Mouse (Mus musculus) neural tube, embryonic 11.5 days (tissue): ENCODE measurements around the gene Sorbs1. TPM values are rescaled to one million over a fixed set of nuclear protein-coding genes. Genes with fewer than 3 reads are reported as not detected.

ENCODE experiments used
- ATAC-seq: fragments of 200-750 bp; cut with Nextera tagmentation; 2 replicates; pipeline ENCODE4 v1.8.0; 2017; ENCODE audit warnings: moderate number of reproducible peaks, mild to moderate bottlenecking, moderate TSS enrichment, moderate library complexity; ENCODE audit not compliant: insufficient read depth, low FRiP score, low TSS enrichment
- DNase-seq: peaks from one replicate; pipeline ENCODE4 v3.0.0-alpha.2; 2015; ENCODE audit warnings: low spot score
- H3K27ac ChIP-seq: fragments of 300-500 bp; sonication (generic); 2 replicates; pipeline ENCODE4 v1.5.1; 2014; ENCODE audit warnings: low read depth, mild to moderate bottlenecking, low read length
- H3K27me3 ChIP-seq: fragments of 300-500 bp; sonication (generic); 2 replicates; pipeline ENCODE4 v1.6.1; 2014; ENCODE audit warnings: mild to moderate bottlenecking, low read length, mixed read lengths; ENCODE audit not compliant: control insufficient read depth, insufficient read depth
- H3K36me3 ChIP-seq: fragments of 300-500 bp; sonication (generic); 2 replicates; pipeline ENCODE4 v1.6.1; 2014; ENCODE audit warnings: mild to moderate bottlenecking, low read length, moderate library complexity, mixed read lengths; ENCODE audit not compliant: control insufficient read depth, insufficient read depth
- H3K4me1 ChIP-seq: fragments of 300-500 bp; sonication (generic); 2 replicates; pipeline ENCODE4 v1.6.1; 2014; ENCODE audit warnings: low read length, mixed read lengths; ENCODE audit not compliant: control insufficient read depth, insufficient read depth
- H3K4me2 ChIP-seq: fragments of 300-500 bp; sonication (generic); 2 replicates; pipeline ENCODE4 v1.6.1; 2014; ENCODE audit warnings: low read depth, mild to moderate bottlenecking, moderate library complexity
- H3K4me3 ChIP-seq: fragments of 300-500 bp; sonication (generic); 2 replicates; pipeline ENCODE4 v1.5.1; 2014; ENCODE audit warnings: low read depth, low read length
- H3K9ac ChIP-seq: fragments of 300-500 bp; sonication (generic); 2 replicates; pipeline ENCODE4 v1.6.1; 2014; ENCODE audit warnings: mild to moderate bottlenecking, low read length
- H3K9me3 ChIP-seq: fragments of 300-500 bp; sonication (generic); 2 replicates; pipeline ENCODE4 v1.6.1; 2016; ENCODE audit warnings: low read length; ENCODE audit not compliant: control insufficient read depth
- WGBS: fragments of 180-500 bp; shearing (Covaris S2); extraction: QIAGEN DNeasy Blood & Tissue Kit; methylation state at CpG from one replicate; pipeline ENCODE4 v1.1.7; 2014; 5-methylcytosine and 5-hydroxymethylcytosine counted together
- polyA plus RNA-seq: library from polyadenylated mRNA; unstranded; fragments of >200 nt; fragmentation: Nextera tagmentation; extraction: Ambion mirVana; gene quantifications from 2 replicates; pipeline ENCODE4 v1.2.1, GENCODE M21; 2014

The Sorbs1 gene
- polyA plus RNA-seq, 1 experiment from 2014 or later: 91.2 TPM

DNA sequence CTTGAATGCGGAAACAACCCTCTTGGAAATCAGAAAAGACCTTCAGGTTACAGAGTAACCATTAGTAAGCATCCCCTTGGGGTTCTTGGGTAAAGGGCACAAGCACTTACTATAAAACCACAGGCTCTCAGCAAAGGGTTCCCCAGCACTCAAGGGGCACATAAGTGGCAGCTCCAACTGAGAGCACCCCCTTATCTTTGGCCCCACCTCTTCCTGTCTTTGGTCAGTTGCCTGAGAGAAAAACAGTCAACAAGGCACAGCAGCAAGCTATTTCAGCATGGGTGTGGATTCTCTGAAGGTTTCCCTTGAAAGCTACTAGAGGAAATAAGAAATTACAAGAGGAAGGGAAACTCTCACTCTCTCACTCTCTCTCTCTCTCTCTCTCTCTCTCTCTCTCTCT lies 246.2 kb downstream of the Sorbs1 start:
- H3K9me3 ChIP-seq: no peaks in the 10 kb centered on the region
- no peak overlapping the region for H3K4me2 ChIP-seq
- DNase-seq (no peak), ATAC-seq (no peak)
- H3K36me3 ChIP-seq: no peaks in the 10 kb centered on the region
- H3K27ac ChIP-seq: no peak overlapping the region
- no peak overlapping the region for H3K4me3 ChIP-seq
- no peaks in the 10 kb centered on the region for H3K4me1 ChIP-seq
- H3K9ac ChIP-seq: no peak overlapping the region
- peaks cover 6% of the 10 kb centered on the region; the same call in 1 of the 2 replicates for H3K27me3 ChIP-seq
- WGBS: 91% methylated on average over 1 of the region's 1 CpGs

DNA sequence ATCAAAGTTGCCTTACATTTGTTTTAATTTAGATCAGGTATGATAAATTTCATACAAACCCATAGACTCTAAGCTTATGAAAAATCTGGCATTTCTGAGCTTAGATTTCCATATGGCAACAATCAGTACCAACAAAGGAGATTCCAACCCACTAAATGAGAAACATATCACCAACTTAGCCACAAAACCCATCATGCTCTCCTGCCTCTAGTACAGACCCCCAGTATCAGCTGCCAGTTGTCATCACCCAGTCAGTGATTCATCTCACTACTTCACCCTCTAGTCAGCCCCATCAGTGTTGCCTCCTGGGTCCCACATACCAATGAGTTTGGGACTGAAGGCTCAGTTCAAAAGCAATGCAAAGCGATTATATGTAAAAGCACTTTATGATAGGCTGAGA lies 254.1 kb downstream of the Sorbs1 start:
- H3K9me3 ChIP-seq: no peaks in the 10 kb centered on the region
- no peak overlapping the region for H3K9ac ChIP-seq
- DNase-seq: no peak
- no peaks in the 10 kb centered on the region for H3K4me1 ChIP-seq
- no peaks in the 10 kb centered on the region for H3K27me3 ChIP-seq
- H3K27ac ChIP-seq: no peak overlapping the region
- no peaks in the 10 kb centered on the region for H3K36me3 ChIP-seq
- ATAC-seq: no peak
- H3K4me2 ChIP-seq: no peak overlapping the region
- H3K4me3 ChIP-seq: no peak overlapping the region
- WGBS: 97% methylated on average over 1 of the region's 1 CpGs

DNA sequence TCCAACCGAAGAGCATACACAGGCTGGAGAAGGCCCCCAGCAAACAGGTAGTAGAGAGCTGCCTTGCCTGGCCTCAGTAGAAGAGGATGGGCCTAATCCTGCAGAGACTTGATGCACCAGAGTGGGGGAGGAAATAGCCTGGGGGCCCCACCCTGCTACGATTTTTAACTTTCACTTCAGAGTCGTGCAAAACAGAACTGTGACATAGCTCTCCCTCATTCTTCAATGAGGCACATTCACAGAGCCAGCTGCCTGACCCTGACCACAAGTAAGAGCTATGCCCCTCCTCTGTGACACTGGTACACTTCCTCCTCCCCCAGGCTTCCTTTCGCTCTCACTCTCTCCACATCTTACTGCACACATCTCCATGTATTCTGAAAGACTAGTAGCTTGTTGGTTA lies 256.2 kb downstream of the Sorbs1 start:
- no peak overlapping the region for H3K4me3 ChIP-seq

DNA sequence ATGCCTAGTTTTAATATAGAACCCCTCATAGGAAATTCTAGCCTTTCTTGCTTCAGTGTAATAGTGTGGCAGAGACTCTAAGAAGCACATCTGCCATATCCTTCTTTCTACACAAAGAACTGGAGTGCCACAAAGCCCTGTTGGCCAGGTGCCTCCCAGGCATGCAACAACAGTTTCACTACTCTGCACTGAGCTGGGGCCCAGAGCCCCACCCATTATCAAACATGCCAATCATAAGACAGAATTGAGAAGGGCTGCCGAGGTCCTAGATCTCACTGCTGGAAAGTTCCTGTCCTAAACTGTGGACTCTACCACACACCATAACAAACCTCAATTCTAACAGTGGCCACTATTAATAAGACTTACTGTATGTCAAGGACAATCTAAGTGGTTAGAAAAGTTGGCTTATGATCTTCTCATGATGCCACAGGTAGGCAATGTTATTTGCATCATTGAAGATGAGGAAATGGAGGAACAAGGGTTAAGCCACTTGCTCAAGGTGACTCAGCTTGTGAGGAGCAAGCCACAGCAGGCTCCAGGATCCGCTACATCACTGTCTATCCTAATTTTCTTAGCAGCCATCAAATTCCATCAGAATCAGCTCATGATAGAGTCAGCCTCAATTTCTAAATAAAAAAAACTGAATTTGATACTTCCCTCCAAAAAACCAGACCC lies 257.1 kb downstream of the Sorbs1 start:
- Histone ChIP-seq H3K4me3 (no peak overlapping the region), H3K9me3 (no peaks in the 10 kb centered on the region), H3K4me1 (no peaks in the 10 kb centered on the region), H3K4me2 (no peak overlapping the region), H3K9ac (no peak overlapping the region), H3K36me3 (no peaks in the 10 kb centered on the region), H3K27me3 (no peaks in the 10 kb centered on the region), H3K27ac (no peak overlapping the region)
- no peak for DNase-seq
- 89% methylated on average over 2 of the region's 2 CpGs for WGBS
- no peak for ATAC-seq

More for the DNA sequence above, 256.2 kb downstream of the Sorbs1 start:
- no peaks in the 10 kb centered on the region for H3K36me3 ChIP-seq
- no peaks in the 10 kb centered on the region for H3K9me3 ChIP-seq
- H3K4me1 ChIP-seq: no peaks in the 10 kb centered on the region
- no peak overlapping the region for H3K9ac ChIP-seq
- H3K27me3 ChIP-seq: no peaks in the 10 kb centered on the region
- DNase-seq (no peak), ATAC-seq (no peak)
- no peak overlapping the region for H3K27ac ChIP-seq
- 76% methylated on average over 4 of the region's 4 CpGs for whole genome bisulfite sequencing
- no peak overlapping the region for H3K4me2 ChIP-seq

DNA sequence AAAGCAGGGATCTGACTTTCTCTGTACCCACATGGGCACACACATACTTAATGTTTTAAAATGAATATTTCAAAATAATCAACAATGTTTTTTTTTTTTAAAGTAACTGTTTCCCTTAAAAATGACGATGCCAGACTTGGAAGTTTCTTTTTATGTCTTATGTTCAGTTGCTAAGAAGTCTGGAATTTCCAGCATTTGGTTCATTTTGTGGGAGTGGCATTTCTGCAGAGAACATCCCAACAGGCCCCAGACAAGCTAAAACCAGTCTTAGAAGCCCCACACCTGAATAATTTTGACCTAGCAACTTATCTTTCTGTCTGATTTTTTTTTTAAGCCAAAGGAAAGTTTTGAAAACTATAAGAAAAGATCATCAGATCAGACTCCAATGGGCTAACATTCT lies 258.0 kb downstream of the Sorbs1 start:
- no peaks in the 10 kb centered on the region for H3K27me3 ChIP-seq
- no peak overlapping the region for H3K9ac ChIP-seq
- H3K27ac ChIP-seq: no peak overlapping the region
- no peaks in the 10 kb centered on the region for H3K4me1 ChIP-seq
- no peak overlapping the region for H3K4me2 ChIP-seq
- ATAC-seq (no peak), DNase-seq (no peak)
- no peaks in the 10 kb centered on the region for H3K9me3 ChIP-seq
- H3K4me3 ChIP-seq: no peak overlapping the region
- no peaks in the 10 kb centered on the region for H3K36me3 ChIP-seq
- WGBS: 83% methylated on average over 1 of the region's 1 CpGs

DNA sequence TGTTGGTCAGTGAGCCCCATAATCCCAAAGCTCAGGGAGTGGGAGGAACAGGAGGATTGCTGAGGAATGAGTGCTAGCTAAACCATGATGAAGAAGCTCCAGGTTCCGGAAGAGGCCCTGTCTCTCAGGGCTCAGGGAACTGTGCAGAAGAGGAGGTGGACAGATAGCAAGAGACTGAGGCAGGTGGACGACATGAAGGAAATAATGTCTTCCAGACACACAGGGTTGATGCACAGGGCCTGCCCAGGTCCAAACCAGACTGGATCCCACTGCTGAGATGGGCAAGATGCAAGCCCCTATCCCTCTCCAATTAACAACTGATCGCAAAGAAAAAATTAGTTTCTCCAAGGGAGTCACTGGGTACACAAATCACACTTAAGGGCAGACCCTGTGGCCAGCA lies 258.8 kb downstream of the Sorbs1 start:
- no peak overlapping the region for H3K4me3 ChIP-seq
- no peaks in the 10 kb centered on the region for H3K9me3 ChIP-seq
- ATAC-seq (no peak), DNase-seq (no peak)
- no peak overlapping the region for H3K27ac ChIP-seq
- H3K27me3 ChIP-seq: no peaks in the 10 kb centered on the region
- no peak overlapping the region for H3K4me2 ChIP-seq
- no peaks in the 10 kb centered on the region for H3K4me1 ChIP-seq
- WGBS: 85% methylated on average over 3 of the region's 3 CpGs
- H3K36me3 ChIP-seq: no peaks in the 10 kb centered on the region
- H3K9ac ChIP-seq: no peak overlapping the region

DNA sequence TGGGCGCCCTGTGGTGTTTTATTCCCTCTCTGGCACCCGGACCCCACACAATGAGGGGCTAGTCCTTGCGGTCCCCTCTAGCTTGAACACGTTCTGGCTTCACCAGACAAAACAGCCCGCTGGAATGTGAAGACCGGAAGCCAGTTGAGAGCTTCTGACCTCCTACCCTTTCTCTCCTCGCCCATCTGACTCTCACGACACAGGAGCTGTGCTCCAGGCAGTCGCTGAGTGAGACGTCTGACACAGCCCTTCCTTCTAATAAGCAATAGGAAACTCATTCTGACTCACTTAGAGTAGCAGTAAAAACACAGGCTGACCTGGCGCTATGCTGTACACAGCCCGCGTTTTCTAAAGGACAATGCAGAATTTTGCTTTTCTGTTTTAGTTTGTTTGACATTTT lies 259.8 kb downstream of the Sorbs1 start:
- no peaks in the 10 kb centered on the region for H3K9me3 ChIP-seq
- no peaks in the 10 kb centered on the region for H3K36me3 ChIP-seq
- no peaks in the 10 kb centered on the region for H3K27me3 ChIP-seq
- H3K4me2 ChIP-seq: no peak overlapping the region
- ATAC-seq: no peak
- 65% methylated on average over 13 of the region's 13 CpGs for WGBS
- H3K27ac ChIP-seq: no peak overlapping the region
- no peaks in the 10 kb centered on the region for H3K4me1 ChIP-seq
- H3K4me3 ChIP-seq: no peak overlapping the region
- no peak for DNase-seq
- H3K9ac ChIP-seq: no peak overlapping the region

DNA sequence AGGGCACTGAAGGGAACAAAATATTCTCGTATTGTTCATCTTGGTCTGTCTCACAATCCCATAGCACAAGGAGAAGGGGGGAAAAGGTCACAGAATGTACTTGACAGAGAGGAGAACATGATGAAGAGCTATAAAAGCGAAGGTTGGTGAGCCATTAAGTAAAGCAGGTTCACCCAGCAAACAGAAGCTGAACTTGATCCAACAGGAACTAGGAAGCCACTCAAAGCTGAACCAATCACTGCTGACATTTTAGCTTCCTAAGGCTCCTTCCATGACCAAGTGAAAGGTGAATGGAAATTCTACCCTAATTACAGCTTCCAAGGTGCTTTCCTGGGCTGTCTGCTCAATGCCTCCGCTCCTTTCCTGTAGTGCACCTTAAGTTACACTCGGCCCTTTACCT lies 262.5 kb downstream of the Sorbs1 start:
- no peak overlapping the region for H3K9ac ChIP-seq
- DNase-seq (no peak), ATAC-seq (no peak)
- H3K9me3 ChIP-seq: no peaks in the 10 kb centered on the region
- no peak overlapping the region for H3K27ac ChIP-seq
- no peak overlapping the region for H3K4me3 ChIP-seq
- H3K4me2 ChIP-seq: no peak overlapping the region
- 84% methylated on average over 4 of the region's 4 CpGs for WGBS
- H3K27me3 ChIP-seq: no peaks in the 10 kb centered on the region
- no peaks in the 10 kb centered on the region for H3K4me1 ChIP-seq
- no peaks in the 10 kb centered on the region for H3K36me3 ChIP-seq

DNA sequence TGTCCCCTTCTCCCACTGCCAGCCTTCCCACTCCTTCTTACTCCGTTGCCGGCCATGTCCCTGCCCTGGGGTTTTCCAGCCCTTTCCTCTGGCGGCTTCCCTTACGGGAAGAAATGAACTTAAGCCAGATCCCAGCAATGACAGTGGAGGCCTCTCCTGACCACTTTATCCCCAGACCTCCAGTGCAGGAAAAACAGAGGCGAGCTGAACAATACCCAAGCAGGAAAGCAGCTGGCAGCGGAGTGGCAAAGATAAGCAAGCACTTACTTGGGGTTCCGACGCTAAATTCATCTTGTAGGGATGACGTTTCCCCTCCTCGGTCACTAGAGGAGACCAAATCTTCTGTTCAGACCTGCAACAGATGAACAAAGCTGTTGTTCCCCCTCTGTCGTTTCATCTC lies 264.2 kb downstream of the Sorbs1 start:
- Histone ChIP-seq H3K27ac (no peak overlapping the region), H3K4me1 (no peaks in the 10 kb centered on the region), H3K27me3 (no peaks in the 10 kb centered on the region), H3K4me3 (no peak overlapping the region), H3K9me3 (no peaks in the 10 kb centered on the region), H3K36me3 (no peaks in the 10 kb centered on the region), H3K4me2 (no peak overlapping the region), H3K9ac (no peak overlapping the region)
- 86% methylated on average over 11 of the region's 11 CpGs for WGBS
- DNase-seq (no peak), ATAC-seq (no peak)
